Mouse (Mus musculus) forebrain, embryonic 10.5 days (tissue): ENCODE data around the gene H2-Ab1. TPM values are rescaled to one million over a fixed set of nuclear protein-coding genes. Genes with fewer than 3 reads are reported as not detected.
A peak's percentile ranks its signal among the peaks of the same experiment; 100 is the strongest.

Source experiments
- DNase-seq: peaks from one replicate; pipeline ENCODE4 v3.0.0-alpha.2; 2017; ENCODE audit warnings: low spot score; ENCODE audit errors: extremely low spot score
- H3K27ac ChIP-seq: fragments of 300-500 bp; sonication (generic); 2 replicates; pipeline ENCODE4 v1.5.1; 2016; ENCODE audit warnings: mild to moderate bottlenecking
- H3K27me3 ChIP-seq: fragments of 300-500 bp; sonication (generic); 2 replicates; pipeline ENCODE4 v1.6.1; 2016; ENCODE audit warnings: mild to moderate bottlenecking; ENCODE audit not compliant: poor library complexity, severe bottlenecking
- H3K36me3 ChIP-seq: fragments of 300-500 bp; sonication (generic); replicated peaks from 2 replicates; pipeline ENCODE4 v1.6.1; 2016; ENCODE audit warnings: mild to moderate bottlenecking, moderate library complexity
- H3K4me1 ChIP-seq: fragments of 300-500 bp; sonication (generic); 2 replicates; pipeline ENCODE4 v1.6.1; 2016
- H3K4me3 ChIP-seq: fragments of 300-500 bp; sonication (generic); 2 replicates; pipeline ENCODE4 v1.5.1; 2016; ENCODE audit warnings: mild to moderate bottlenecking, moderate library complexity
- H3K9me3 ChIP-seq: fragments of 300-500 bp; sonication (generic); 2 replicates; pipeline ENCODE4 v1.6.1; 2016; ENCODE audit warnings: mild to moderate bottlenecking, moderate library complexity
- WGBS: fragments of 180-500 bp; shearing (Covaris S2); methylation state at CpG from one replicate; pipeline ENCODE4 v1.1.7; 2016; 5-methylcytosine and 5-hydroxymethylcytosine counted together
- polyA plus RNA-seq: library from polyadenylated mRNA; unstranded; fragments of >200 nt; fragmentation: Nextera tagmentation; extraction: Ambion mirVana; gene quantifications from 2 replicates; pipeline ENCODE4 v1.2.1, GENCODE M21; 2016

H2-Ab1 gene
- polyA plus RNA-seq, 1 experiment from 2014 or later: 9.8 TPM

DNA sequence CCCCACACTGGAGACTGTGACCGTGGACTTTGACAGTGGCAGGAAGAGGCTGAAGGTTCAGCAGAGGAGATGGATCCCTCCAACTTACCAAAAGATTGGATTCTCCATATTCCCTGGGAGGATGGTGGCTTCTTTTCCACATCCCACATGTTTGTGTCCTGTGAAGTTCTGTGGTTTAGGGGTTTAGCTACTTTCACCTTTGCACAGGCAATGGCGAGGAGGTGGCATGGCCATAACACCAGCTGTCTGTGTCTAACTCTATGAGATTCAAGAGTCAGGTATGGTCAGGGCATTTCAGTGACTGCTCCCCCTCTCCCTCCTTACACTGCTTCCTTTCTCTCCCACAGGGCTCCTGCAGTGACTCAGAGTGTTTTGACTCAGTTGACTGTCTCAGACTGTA lies 11.3 kb downstream of the H2-Ab1 start:
- no peak overlapping the region for H3K27ac ChIP-seq
- 94% methylated on average over 2 of the region's 2 CpGs for WGBS
- no peak for DNase-seq
- peaks cover 18% of the 10 kb centered on the region for H3K4me1 ChIP-seq
- H3K36me3 ChIP-seq: no peaks in the 10 kb centered on the region
- H3K4me3 ChIP-seq: no peak overlapping the region
- H3K27me3 ChIP-seq: peaks cover 20% of the 10 kb centered on the region
- H3K9me3 ChIP-seq: no peaks in the 10 kb centered on the region

DNA sequence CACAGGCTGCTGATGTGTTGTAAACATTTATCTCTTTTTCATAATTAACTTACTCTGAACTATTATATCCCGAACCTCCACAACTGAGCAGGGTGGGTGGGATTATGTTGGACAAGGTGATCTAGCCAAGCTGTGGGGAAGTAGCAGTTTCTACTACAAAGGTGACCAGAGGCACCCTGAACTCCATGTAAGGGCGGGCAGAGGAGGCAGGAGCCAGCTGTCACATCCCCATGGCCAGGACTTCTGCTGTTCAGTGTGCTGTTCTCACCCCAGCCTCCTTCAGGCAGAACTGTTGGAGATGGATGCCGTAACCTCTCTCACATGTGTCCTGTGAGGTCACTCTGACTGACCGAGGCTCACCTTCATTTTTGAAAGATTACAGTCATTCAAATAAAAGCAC lies 12.3 kb downstream of the H2-Ab1 start:
- Histone ChIP-seq H3K4me1 (peaks cover 7% of the 10 kb centered on the region), H3K9me3 (no peaks in the 10 kb centered on the region), H3K4me3 (no peak overlapping the region), H3K27ac (no peak overlapping the region), H3K27me3 (peaks cover 9% of the 10 kb centered on the region), H3K36me3 (no peaks in the 10 kb centered on the region)
- 81% methylated on average over 4 of the region's 4 CpGs for WGBS
- no peak for DNase-seq

DNA sequence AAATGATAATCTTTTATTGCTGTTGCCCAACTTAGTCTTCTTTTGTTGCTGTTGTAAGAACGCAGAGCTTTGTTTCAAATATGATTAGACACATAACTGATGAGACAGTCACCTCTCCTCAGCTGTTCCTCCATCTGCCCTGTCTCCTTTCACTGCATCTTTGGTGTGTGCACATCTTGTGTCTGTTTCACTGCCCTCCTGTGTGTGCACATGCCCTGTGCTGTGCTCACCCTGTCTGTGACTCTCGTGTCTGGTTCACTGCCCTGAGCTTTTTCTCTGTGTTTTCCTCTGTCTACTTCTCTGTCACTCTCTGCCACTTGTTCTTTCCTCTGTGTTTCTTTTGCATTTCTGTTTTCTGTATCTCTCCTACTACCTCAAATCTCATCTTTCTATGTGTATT lies 12.7 kb downstream of the H2-Ab1 start:
- Histone ChIP-seq H3K27me3 (peaks cover 5% of the 10 kb centered on the region), H3K36me3 (no peaks in the 10 kb centered on the region), H3K4me3 (no peak overlapping the region), H3K9me3 (no peaks in the 10 kb centered on the region), H3K27ac (no peak overlapping the region), H3K4me1 (peaks cover 3% of the 10 kb centered on the region)
- WGBS: 91% methylated on average over 2 of the region's 2 CpGs
- DNase-seq: no peak

DNA sequence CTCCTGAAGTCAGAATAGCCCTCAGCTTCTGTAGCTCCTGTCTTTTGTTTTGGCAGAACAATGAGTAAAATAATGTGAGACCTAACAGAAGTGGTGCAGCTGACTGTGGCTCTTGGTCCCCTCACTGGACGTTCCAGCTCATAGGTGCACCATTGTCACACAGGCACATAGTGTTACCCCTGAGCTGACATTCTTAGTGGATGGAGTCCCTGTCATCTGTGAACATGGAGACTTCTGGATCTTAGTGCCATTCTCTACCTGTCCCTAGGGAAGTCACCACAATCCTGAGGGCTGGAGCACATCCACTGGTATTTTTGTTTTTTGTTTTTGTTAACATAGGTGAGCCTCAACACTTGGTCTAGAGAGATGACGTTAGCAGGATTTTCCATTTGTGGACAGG lies 13.5 kb downstream of the H2-Ab1 start:
- no peak overlapping the region for H3K4me3 ChIP-seq
- no peak for DNase-seq
- no peak overlapping the region for H3K27ac ChIP-seq
- 82% methylated on average over 2 of the region's 2 CpGs for WGBS
- no peaks in the 10 kb centered on the region for H3K9me3 ChIP-seq
- H3K36me3 ChIP-seq: no peaks in the 10 kb centered on the region
- no peaks in the 10 kb centered on the region for H3K4me1 ChIP-seq
- H3K27me3 ChIP-seq: no peaks in the 10 kb centered on the region

DNA sequence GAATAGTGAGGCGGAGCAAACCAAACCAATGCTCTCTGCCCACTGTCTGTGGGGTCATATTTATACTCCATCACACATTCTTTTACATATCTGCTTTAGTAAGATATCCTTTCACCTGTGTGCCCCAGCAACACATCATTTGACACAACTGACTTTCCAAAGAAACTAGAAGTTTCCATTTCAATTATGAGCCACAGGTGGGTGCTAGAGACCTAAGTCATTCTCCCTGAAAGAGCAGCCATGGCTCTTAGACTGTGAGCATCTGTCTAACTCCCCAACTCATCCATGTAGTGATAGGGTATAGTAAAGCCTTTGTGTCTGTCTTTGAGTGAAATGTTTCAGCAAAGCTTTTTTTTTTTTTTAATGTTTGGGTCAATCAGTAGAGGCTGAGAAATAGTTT lies 14.6 kb downstream of the H2-Ab1 start:
- H3K27ac ChIP-seq: no peak overlapping the region
- WGBS: 91% methylated on average over 1 of the region's 1 CpGs

DNA sequence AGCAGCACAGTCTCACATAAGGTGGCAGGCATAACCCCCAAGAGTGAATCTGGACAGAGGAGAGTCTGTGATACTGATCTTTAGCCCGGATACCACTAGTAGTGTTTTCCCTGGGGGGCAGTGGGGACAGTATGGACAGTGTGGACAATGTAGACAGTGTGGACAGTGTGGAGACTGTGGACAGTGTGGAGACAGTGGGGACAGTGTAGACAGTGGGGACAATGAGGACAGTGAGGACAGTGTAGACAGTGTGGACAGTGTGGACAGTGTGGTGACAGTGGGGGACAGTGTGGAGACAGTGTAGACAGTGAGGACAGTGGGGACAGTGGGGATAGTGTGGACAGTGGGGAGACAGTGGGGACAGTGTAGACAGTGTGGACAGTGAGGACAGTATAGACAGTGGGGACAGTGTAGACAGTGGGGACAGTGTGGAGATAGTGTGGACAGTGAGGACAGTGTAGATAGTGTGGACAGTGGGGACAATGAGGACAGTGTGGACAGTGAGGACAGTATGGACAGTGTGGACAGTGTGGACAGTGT lies 23.1 kb downstream of the H2-Ab1 start:
- H3K4me3 ChIP-seq: no peak overlapping the region
- WGBS: 85% methylated on average over 1 of the region's 1 CpGs

More for the DNA sequence above, 14.6 kb downstream of the H2-Ab1 start:
- no peaks in the 10 kb centered on the region for H3K36me3 ChIP-seq
- DNase-seq: no peak
- no peaks in the 10 kb centered on the region for H3K4me1 ChIP-seq
- H3K4me3 ChIP-seq: no peak overlapping the region
- no peaks in the 10 kb centered on the region for H3K27me3 ChIP-seq
- H3K9me3 ChIP-seq: no peaks in the 10 kb centered on the region

DNA sequence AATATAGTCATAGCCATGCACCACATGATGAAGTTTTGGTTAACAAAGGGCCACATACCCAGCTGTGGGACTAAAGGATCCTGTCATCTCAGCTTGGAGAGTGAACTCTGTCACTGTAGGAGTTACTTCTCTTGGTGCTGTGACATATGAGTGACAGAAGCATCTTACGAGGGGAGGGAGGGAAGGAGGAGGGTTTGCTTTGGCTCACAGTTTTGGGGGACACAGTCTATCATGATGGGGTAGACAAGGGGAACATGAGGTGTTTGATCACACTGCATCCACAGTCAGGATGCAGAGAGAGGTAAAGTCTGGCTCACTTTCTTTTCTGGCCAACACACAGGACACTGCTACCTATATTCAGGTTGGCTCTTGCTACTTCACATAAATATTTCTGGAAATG lies 24.3 kb downstream of the H2-Ab1 start:
- Histone ChIP-seq H3K36me3 (no peaks in the 10 kb centered on the region), H3K4me3 (no peak overlapping the region), H3K9me3 (no peaks in the 10 kb centered on the region), H3K27ac (no peak overlapping the region), H3K4me1 (no peaks in the 10 kb centered on the region), H3K27me3 (no peaks in the 10 kb centered on the region)
- 90% methylated on average over 1 of the region's 1 CpGs for WGBS
- DNase-seq: no peak

More for the DNA sequence above, 23.1 kb downstream of the H2-Ab1 start:
- Histone ChIP-seq H3K9me3 (no peaks in the 10 kb centered on the region), H3K36me3 (no peaks in the 10 kb centered on the region), H3K4me1 (no peaks in the 10 kb centered on the region), H3K27ac (no peak overlapping the region), H3K27me3 (no peaks in the 10 kb centered on the region)
- DNase-seq: no peak

DNA sequence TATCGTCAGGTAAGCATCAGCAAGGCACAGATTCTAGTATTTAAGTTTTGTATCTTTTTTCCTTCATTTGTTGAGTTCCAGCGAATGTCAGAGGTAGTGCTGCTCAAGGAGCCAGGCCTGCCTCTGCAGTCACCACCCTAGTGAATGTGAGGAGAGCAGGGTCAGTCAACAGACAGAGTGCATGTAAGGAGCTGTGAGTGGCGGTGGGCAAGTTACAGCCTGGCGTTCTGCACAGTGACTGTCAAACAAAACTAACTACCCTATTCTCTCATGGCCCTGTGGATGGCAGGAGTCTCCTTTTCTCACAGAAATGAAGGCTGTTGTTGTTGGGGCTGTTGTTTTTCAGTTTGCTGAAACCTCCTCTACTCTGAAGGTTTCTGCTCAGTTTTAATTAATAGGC lies 27.9 kb downstream of the H2-Ab1 start:
- no peaks in the 10 kb centered on the region for H3K9me3 ChIP-seq
- 78% methylated on average over 4 of the region's 4 CpGs for WGBS
- H3K4me3 ChIP-seq: no peak overlapping the region
- H3K27me3 ChIP-seq: no peaks in the 10 kb centered on the region
- no peak overlapping the region for H3K27ac ChIP-seq
- DNase-seq: no peak
- H3K36me3 ChIP-seq: no peaks in the 10 kb centered on the region
- 0 out of 2 replicates have a peak, but pooled peaks cover 3% of the 10 kb centered on the region for H3K4me1 ChIP-seq

DNA sequence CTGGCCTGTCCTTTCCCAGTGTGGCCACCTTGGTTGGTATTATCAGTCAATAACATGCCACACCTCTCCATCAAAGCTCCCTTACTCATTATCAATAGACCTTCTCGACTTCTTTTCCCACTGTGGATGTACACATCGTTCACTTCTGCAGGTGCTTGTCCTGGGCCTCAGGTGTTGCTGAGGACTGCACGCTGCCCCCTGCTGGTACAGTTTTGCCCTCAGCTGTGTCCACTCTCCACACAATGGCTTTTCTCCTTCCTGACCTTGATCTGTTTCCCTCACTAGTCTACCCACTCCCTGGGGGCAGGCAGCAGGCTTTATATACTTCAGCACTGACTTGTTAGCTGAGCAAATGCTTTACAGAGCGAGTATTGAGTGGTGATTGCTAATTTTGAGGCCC lies 28.4 kb downstream of the H2-Ab1 start:
- Histone ChIP-seq H3K27me3 (no peaks in the 10 kb centered on the region), H3K4me3 (no peak overlapping the region), H3K4me1 (0 out of 2 replicates have a peak, but pooled peaks cover 3% of the 10 kb centered on the region), H3K9me3 (no peaks in the 10 kb centered on the region), H3K36me3 (no peaks in the 10 kb centered on the region), H3K27ac (no peak overlapping the region)
- WGBS: 39% methylated on average over 4 of the region's 4 CpGs
- no peak for DNase-seq

DNA sequence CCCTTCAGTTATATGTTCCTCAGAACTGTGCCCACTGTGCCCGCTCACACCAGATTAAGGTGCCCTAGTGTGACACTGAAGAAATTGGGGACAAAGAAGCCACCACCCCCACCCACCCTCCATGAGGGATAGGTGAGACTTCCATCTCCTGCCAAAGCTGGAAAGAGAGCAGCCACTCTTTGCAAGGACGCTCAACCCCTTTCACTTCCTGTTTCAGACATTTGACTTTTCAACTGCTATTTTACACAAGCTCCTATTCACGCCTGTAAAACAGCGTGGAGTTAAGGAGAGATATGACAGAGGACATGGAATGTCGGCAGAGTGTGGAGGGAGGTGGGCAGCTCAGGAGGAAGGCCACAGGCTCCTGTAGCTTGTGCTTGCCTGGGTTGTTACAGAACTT lies 29.0 kb downstream of the H2-Ab1 start:
- Histone ChIP-seq H3K4me1 (peaks cover 5% of the 10 kb centered on the region), H3K36me3 (no peaks in the 10 kb centered on the region), H3K27ac (no peak overlapping the region), H3K9me3 (no peaks in the 10 kb centered on the region), H3K4me3 (no peak overlapping the region), H3K27me3 (no peaks in the 10 kb centered on the region)
- WGBS: 80% methylated on average over 5 of the region's 5 CpGs
- DNase-seq: no peak

DNA sequence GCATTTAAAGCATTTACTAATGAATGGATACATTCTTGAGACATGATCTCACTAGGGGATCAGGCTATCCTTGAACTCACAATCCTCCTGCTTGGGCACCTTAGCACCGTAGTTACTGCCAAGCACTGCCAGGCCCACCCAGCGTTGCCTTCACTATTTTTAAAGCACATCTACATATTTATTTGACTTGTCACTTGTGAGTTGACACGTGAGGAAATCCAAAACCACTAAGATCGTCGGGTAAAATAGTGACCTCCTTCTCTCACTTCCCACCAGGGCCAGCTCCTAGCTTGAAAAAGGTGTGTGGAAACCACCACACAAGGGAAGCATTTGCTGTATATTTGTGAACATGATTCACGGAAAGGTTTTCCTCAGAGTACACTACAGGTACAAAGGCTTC lies 29.5 kb downstream of the H2-Ab1 start:
- DNase-seq: no peak
- H3K27me3 ChIP-seq: no peaks in the 10 kb centered on the region
- H3K4me1 ChIP-seq: peaks cover 7% of the 10 kb centered on the region
- no peak overlapping the region for H3K4me3 ChIP-seq
- no peak overlapping the region for H3K27ac ChIP-seq
- no peaks in the 10 kb centered on the region for H3K36me3 ChIP-seq
- no peaks in the 10 kb centered on the region for H3K9me3 ChIP-seq
- 77% methylated on average over 6 of the region's 6 CpGs for WGBS

DNA sequence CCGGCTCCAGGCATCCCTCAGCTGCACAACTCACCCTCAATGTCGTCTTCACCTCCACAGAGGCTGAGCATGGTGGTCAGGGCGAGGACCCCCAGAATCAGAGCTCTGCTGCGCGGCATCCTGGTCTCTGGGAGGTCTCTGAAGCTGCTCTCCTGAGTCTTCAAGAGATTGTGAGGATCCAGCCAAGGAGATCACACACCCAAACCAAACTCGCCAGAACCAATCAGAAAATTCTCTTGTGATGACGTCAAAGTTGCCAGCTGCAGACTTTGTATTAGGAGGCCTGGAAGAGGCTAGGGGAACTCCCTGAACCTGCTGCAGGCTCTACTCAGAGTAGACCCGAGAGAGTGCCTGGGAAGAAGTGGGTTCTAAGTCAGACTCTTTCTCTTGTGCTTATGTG lies 30.2 kb downstream of the H2-Ab1 start, which contains the start of gene H2-Aa:
TSS of gene H2-Aa (minus strand) at position 176 of the 400 bp plus-strand sequence.
- H3K9me3 ChIP-seq: no peaks in the 10 kb centered on the region
- DNase-seq: peak; percentile 49
- H3K4me1 ChIP-seq: peaks cover 7% of the 10 kb centered on the region
- no peak within 1 kb of the TSS for H3K27ac ChIP-seq
- WGBS: 14% methylated on average over 8 of the region's 8 CpGs
- H3K27me3 ChIP-seq: no peaks in the 10 kb centered on the region
- no peak within 1 kb of the TSS for H3K4me3 ChIP-seq
- H3K36me3 ChIP-seq: no peaks in the 10 kb centered on the region

DNA sequence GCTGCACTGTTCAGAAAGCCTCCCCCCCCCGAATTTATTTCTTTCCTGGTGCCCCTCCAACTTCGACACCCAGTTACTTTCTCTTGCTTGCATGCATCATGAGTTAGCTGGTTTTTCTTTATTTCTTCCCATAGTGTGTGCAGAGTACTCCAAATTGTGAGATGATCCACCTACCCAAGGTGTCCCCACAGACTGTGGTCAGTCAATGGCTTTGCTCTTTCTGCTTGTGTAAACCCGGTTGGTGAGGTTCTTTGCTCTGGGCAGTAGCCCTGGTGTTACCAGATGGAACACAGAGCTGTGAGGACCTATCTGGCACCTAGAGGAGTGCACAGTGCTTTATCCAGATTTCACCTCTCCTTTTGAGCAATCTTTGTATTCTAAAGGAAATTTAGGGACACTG lies 30.6 kb downstream of the H2-Ab1 start:
- Histone ChIP-seq H3K27me3 (no peaks in the 10 kb centered on the region), H3K4me1 (peaks cover 7% of the 10 kb centered on the region), H3K9me3 (no peaks in the 10 kb centered on the region), H3K4me3 (no peak overlapping the region), H3K27ac (no peak overlapping the region), H3K36me3 (no peaks in the 10 kb centered on the region)
- WGBS: 71% methylated on average over 3 of the region's 3 CpGs
- DNase-seq: no peak

DNA sequence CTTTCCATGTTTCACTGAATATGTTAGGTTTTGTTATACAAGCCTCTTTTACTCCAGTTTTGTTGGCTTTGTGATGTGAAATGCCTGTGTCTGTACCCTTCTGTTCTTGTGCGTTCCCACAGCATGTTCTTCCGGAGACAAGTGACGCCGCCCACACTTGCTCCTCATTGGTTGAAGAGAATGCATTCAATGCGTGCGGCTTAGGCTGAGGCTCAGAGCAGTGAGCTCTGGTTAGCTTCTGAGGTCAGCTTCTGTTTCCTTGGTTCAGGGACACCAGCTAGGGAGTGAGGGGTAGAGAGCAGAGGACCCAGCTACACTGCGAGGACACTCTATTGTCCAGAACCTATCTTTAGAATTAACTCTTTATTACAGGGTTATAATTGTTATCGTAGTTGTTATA lies 34.1 kb downstream of the H2-Ab1 start:
- Histone ChIP-seq H3K36me3 (no peaks in the 10 kb centered on the region), H3K4me1 (peaks cover 11% of the 10 kb centered on the region), H3K27me3 (peaks cover 4% of the 10 kb centered on the region; the same call in 1 of the 2 replicates), H3K4me3 (no peak overlapping the region), H3K27ac (no peak overlapping the region), H3K9me3 (no peaks in the 10 kb centered on the region)
- WGBS: 14% methylated on average over 8 of the region's 8 CpGs
- DNase-seq: peak; percentile 80
